Mouse (Mus musculus): ENCODE measurements around the gene Dnm3.

DNA sequence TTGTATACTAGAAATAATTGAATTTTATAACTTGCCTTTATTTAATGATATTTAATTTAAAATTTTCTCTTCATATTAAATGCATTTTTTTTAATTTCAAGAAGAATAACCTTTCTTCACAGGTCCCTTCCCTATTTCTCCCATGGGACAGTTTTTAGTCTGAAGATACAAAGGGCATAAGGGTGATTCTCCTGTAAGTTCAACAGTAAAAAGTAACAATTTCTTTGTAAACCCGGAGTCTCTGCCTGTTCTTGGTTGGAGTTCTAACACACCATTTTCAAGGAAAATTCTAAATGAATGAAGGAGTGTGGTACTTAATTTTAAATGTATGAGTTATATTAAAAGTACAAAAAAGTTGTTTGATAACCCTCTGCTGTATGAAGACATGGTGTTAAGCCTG, 258.1 kb downstream of the Dnm3 start:
- TF ChIP-seq CTCF (IDR thresholded peaks at IDR 0.05; ENCODE audit: extremely low read depth, insufficient read length, insufficient replicate concordance, low read depth, low read length) (no peak), POLR2A (IDR thresholded peaks at IDR 0.05; ENCODE audit: low read depth, low read length) (no peak)

All from small intestine, adult 2 months (tissue).